Mouse (Mus musculus) right cerebral cortex, postnatal 14 days (tissue): Measurements from ENCODE around the gene Gm20821.
"Not testable (repeated sequence)": the region's sequence is repeated elsewhere in the genome, so short reads cannot be mapped to it uniquely, and the experiment has no call there.

ENCODE experiments used
- DNase-seq: peaks from one replicate; pipeline ENCODE4 v3.0.0; 2022

The Gm20821 gene

DNA sequence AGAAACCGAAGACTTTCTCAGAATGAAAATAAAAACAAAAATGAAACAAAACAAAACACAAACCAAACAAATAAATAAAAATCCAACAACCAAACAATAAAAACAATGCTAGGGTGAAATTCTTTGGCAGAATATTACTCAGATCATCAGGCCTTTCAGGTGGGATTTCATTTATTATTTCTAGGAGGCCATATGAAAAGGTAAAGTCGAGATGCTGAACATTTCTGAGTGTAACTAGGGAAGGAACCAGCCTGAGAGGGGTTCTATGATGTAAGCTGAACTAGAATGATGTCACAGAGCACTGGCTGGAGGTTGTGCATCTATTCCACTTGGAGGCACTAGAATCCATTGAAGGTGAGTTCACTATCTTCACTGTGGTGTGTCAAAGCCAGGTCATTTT, at the start of gene Gm20821:
TSS of gene Gm20821 (plus strand) at position 301 of the 400 bp plus-strand sequence.
- not testable (repeated sequence) for DNase-seq
